Mouse (Mus musculus) bone marrow, adult 2 months (tissue): ENCODE measurements around the gene Arhgap6. TPM values are rescaled to one million over a fixed set of nuclear protein-coding genes. Genes with fewer than 3 reads are reported as not detected.

ENCODE experiments used
- H3K27ac ChIP-seq: fragments of 200-500 bp; 2 replicates; pipeline ENCODE4 v1.5.1; 2012; ENCODE audit warnings: low read depth, mild to moderate bottlenecking, control low read depth, inconsistent platforms, low read length; ENCODE audit not compliant: control insufficient read depth, poor library complexity, insufficient read depth
- H3K4me1 ChIP-seq: fragments of 200-500 bp; 2 replicates; pipeline ENCODE4 v1.6.1; 2011; ENCODE audit warnings: low read length; ENCODE audit not compliant: control insufficient read depth, insufficient read depth
- H3K4me3 ChIP-seq: fragments of 200-500 bp; replicated peaks from 2 replicates; pipeline ENCODE3; 2011; ENCODE audit warnings: mild to moderate bottlenecking, low read depth, low read length, control low read depth; ENCODE audit not compliant: control insufficient read depth
- CTCF ChIP-seq: fragments of 200-500 bp; IDR thresholded peaks from 2 replicates; pipeline ENCODE4 v1.5.1; 2011; ENCODE audit warnings: low read length, control low read depth; ENCODE audit not compliant: control insufficient read depth, insufficient read depth
- POLR2A ChIP-seq: fragments of 200-500 bp; IDR thresholded peaks from 2 replicates; pipeline ENCODE4 v1.6.1; 2011; ENCODE audit warnings: low read depth, mild to moderate bottlenecking, control low read depth, low read length, borderline replicate concordance; ENCODE audit not compliant: control insufficient read depth
- WGBS: fragments of 180-500 bp; shearing (Covaris S2); methylation state at CpG from one replicate; pipeline ENCODE4 v1.1.7; 2018; 5-methylcytosine and 5-hydroxymethylcytosine counted together
- polyA plus RNA-seq: library from polyadenylated mRNA; stranded (reverse); fragments of >200 nt; gene quantifications from 2 replicates; pipeline ENCODE4 v1.2.4, GENCODE M21; 2011; ENCODE audit warnings: low replicate concordance; ENCODE audit not compliant: missing spikeins, insufficient read depth, insufficient read length

Gene Arhgap6
- polyA plus RNA-seq, 1 experiment: 8.3 TPM

- no peak for TF ChIP-seq CTCF
- TF ChIP-seq POLR2A: no peak
- Histone ChIP-seq H3K4me3 (no peak overlapping the region), H3K27ac (no peak overlapping the region), H3K4me1 (no peaks in the 10 kb centered on the region)
- 37% methylated on average over 5 of the region's 5 CpGs for WGBS
Observed at GRCm38 (mm10) chrX:168832343-168832742, 37.4 kb downstream of the Arhgap6 start.

- Histone ChIP-seq H3K4me3 (no peak overlapping the region), H3K4me1 (no peaks in the 10 kb centered on the region), H3K27ac (no peak overlapping the region)
- TF ChIP-seq POLR2A: no peak
- no peak for TF ChIP-seq CTCF
Observed at GRCm38 (mm10) chrX:168848062-168848461, 53.2 kb downstream of the Arhgap6 start.

- TF ChIP-seq CTCF: no peak
- no peak for TF ChIP-seq POLR2A
- H3K4me3 ChIP-seq: no peak overlapping the region
- no peaks in the 10 kb centered on the region for H3K4me1 ChIP-seq
- H3K27ac ChIP-seq: no peak overlapping the region
- WGBS: 40% methylated on average over 1 of the region's 1 CpGs
Observed at GRCm38 (mm10) chrX:168874688-168875087, 79.8 kb downstream of the Arhgap6 start.

GRCm38 (mm10) chrX:168903557-168903956, 108.7 kb downstream of the Arhgap6 start:
- H3K4me1 ChIP-seq: no peaks in the 10 kb centered on the region
- no peak overlapping the region for H3K27ac ChIP-seq
- WGBS: 75% methylated on average over 2 of the region's 2 CpGs
- TF ChIP-seq CTCF (no peak), POLR2A (no peak)
- H3K4me3 ChIP-seq: no peak overlapping the region

DNA sequence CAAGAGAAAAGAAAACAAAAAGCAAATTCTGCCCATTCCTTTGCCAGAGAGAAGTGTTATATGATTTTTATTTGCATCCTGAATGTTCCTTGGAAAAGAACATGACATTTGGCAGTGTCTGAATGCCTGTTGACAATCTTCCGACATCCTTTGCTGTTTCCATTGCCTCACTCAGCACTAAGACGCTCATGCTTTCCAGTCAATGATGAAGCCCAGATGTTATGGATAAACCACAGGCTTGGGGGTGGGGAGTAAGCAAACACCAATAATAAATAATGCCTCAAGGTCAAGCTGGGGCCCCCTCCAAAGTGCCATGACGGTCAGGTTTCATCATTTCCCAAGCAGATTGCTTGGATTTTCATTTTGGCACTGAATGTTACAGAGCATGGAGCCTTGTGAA, 109.2 kb downstream of the Arhgap6 start:
- no peak overlapping the region for H3K27ac ChIP-seq
- TF ChIP-seq CTCF: no peak
- no peak for TF ChIP-seq POLR2A
- 85% methylated on average over 3 of the region's 3 CpGs for WGBS
- no peak overlapping the region for H3K4me3 ChIP-seq
- no peaks in the 10 kb centered on the region for H3K4me1 ChIP-seq

- TF ChIP-seq CTCF: no peak
- no peak for TF ChIP-seq POLR2A
Observed at GRCm38 (mm10) chrX:168907586-168907985, 112.7 kb downstream of the Arhgap6 start.

GRCm38 (mm10) chrX:168913519-168913918, 118.6 kb downstream of the Arhgap6 start:
- Histone ChIP-seq H3K4me3 (no peak overlapping the region), H3K4me1 (no peaks in the 10 kb centered on the region), H3K27ac (no peak overlapping the region)
- no peak for TF ChIP-seq POLR2A
- TF ChIP-seq CTCF: no peak

More at GRCm38 (mm10) chrX:168907586-168907985, 112.7 kb downstream of the Arhgap6 start:
- Histone ChIP-seq H3K4me1 (no peaks in the 10 kb centered on the region), H3K4me3 (no peak overlapping the region), H3K27ac (no peak overlapping the region)
- WGBS: 35% methylated on average over 2 of the region's 2 CpGs

- 75% methylated on average over 2 of the region's 2 CpGs for WGBS
- no peak for TF ChIP-seq CTCF
- no peak for TF ChIP-seq POLR2A
Observed at GRCm38 (mm10) chrX:168920942-168921341, 126.0 kb downstream of the Arhgap6 start.

DNA sequence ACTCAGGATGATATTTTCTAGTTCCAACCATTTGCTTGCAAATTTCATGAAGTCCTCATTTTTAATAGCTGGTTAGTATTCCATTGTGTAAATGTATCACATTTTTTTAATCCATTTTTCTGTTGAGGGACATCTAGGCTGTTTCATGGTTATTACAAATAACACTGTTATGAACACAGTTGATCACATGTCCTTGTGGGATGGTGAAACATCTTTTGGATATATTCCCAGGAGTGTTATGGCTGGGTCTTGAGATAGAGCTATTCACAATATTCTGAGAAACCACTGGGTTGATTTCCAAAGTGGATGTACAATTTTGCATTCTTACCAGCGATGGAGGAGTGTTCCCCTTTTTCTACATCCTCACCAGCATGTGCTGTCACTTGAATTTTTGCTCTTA, 137.5 kb downstream of the Arhgap6 start:
- WGBS: 34% methylated on average over 1 of the region's 1 CpGs
- Histone ChIP-seq H3K4me3 (no peak overlapping the region), H3K27ac (no peak overlapping the region), H3K4me1 (no peaks in the 10 kb centered on the region)
- TF ChIP-seq CTCF: no peak
- TF ChIP-seq POLR2A: no peak

More at GRCm38 (mm10) chrX:168920942-168921341, 126.0 kb downstream of the Arhgap6 start:
- no peak overlapping the region for H3K4me3 ChIP-seq
- H3K27ac ChIP-seq: no peak overlapping the region
- H3K4me1 ChIP-seq: no peaks in the 10 kb centered on the region

GRCm38 (mm10) chrX:168935447-168935846, 140.5 kb downstream of the Arhgap6 start:
- H3K27ac ChIP-seq: no peak overlapping the region
- H3K4me3 ChIP-seq: no peak overlapping the region
- TF ChIP-seq POLR2A: no peak
- TF ChIP-seq CTCF: no peak
- no peaks in the 10 kb centered on the region for H3K4me1 ChIP-seq
- 5% methylated on average over 3 of the region's 3 CpGs for WGBS
